ENCODE assay signal across 36 mouse cellular contexts in the genomic region with DNA sequence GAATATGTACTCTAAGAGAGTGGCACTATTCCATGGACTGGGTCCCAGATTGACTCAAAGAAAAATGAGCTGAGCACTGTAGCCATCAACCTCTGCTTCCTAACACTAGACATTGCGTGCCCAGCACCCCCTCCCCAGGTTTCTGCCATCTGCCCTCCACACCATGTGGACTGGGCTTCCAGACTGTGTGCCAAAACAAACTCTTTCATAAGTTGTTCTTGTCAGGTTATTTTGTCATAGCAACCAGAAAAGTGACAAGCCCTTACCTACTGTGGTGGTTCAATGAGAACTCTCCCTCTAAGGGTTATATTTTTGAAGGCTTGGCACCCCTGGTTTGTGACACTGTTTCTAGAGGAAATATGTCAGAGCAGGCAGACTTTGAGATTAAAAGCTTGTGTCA.
"Had no signal": no experiment of that assay in that cellular context is flagged by ENCODE, and none has a peak within 500 bp of the region (broad histone marks: within the 10 kb centered on the region; RNA-seq: fewer than 3 reads in every experiment).

No protein-coding gene starts in this region.

- H3K36me3 ChIP-seq: heart, embryonic 10.5 days; heart, embryonic 12.5 days; heart, embryonic 13.5 days; heart, embryonic 15.5 days; hindbrain, embryonic 10.5 days; hindbrain, embryonic 12.5 days; hindbrain, embryonic 13.5 days; hindbrain, embryonic 15.5 days; intestine, embryonic 15.5 days; kidney, embryonic 15.5 days had no signal

- H3K4me1 ChIP-seq: heart, embryonic 10.5 days; heart, embryonic 12.5 days; hindbrain, embryonic 10.5 days; hindbrain, embryonic 12.5 days; hindbrain, embryonic 13.5 days; hindbrain, embryonic 15.5 days; intestine, embryonic 15.5 days had no signal

- DNase-seq: heart, adult 18-20 months; heart, adult 2 months; heart, postnatal 10 days; heart, postnatal 14 days; heart, postnatal 36 days; heart, postnatal 4 days; kidney, adult 11 months; kidney, adult 18-20 months; kidney, adult 2 months; kidney, adult 8-10 months; kidney, adult 9 months; kidney, postnatal 10 days; kidney, postnatal 14 days; kidney, postnatal 25 days; kidney, postnatal 36 days; kidney, postnatal 4 days; layer of hippocampus, adult 9-11 months had no signal

- ATAC-seq: hindbrain, embryonic 16.5 days; hindbrain, postnatal 0 days; inflammation-experienced regulatory T-cells, adult 6 months; intestine, embryonic 15.5 days; intestine, embryonic 16.5 days; intestine, postnatal 0 days had no signal

- H3K4me3 ChIP-seq: heart, adult 2 months; heart, embryonic 10.5 days; heart, embryonic 12.5 days; heart, embryonic 13.5 days; heart, embryonic 15.5 days; hindbrain, embryonic 10.5 days; hindbrain, embryonic 12.5 days; hindbrain, embryonic 13.5 days; hindbrain, embryonic 15.5 days; intestine, embryonic 15.5 days; kidney, embryonic 15.5 days; layer of hippocampus, adult 2 months had no signal

- H3K27ac ChIP-seq: heart, adult 2 months; heart, embryonic 10.5 days; hindbrain, embryonic 10.5 days; hindbrain, embryonic 12.5 days; hindbrain, embryonic 13.5 days; hindbrain, embryonic 14.5 days; hindbrain, embryonic 15.5 days; hindbrain, postnatal 0 days; intestine, embryonic 15.5 days; kidney, embryonic 15.5 days; kidney, postnatal 0 days; layer of hippocampus, adult 2 months had no signal

- H3K9ac ChIP-seq: heart, embryonic 12.5 days; heart, embryonic 13.5 days; heart, embryonic 15.5 days; hindbrain, embryonic 12.5 days; hindbrain, embryonic 13.5 days; hindbrain, embryonic 14.5 days; hindbrain, embryonic 15.5 days; intestine, embryonic 15.5 days; kidney, embryonic 15.5 days had no signal

- H3K9me3 ChIP-seq: heart, embryonic 10.5 days; heart, embryonic 15.5 days; hindbrain, embryonic 10.5 days; hindbrain, embryonic 12.5 days; hindbrain, embryonic 13.5 days; hindbrain, embryonic 15.5 days; intestine, embryonic 15.5 days; kidney, embryonic 15.5 days had no signal

- H3K27me3 ChIP-seq: heart, embryonic 12.5 days; heart, embryonic 13.5 days; heart, embryonic 15.5 days; hindbrain, embryonic 12.5 days; hindbrain, embryonic 13.5 days; hindbrain, embryonic 15.5 days; intestine, embryonic 15.5 days; kidney, embryonic 15.5 days had no signal

- H3K4me2 ChIP-seq: heart, embryonic 11.5 days; heart, embryonic 12.5 days; heart, embryonic 13.5 days; heart, embryonic 15.5 days; hindbrain, embryonic 12.5 days; hindbrain, embryonic 13.5 days; hindbrain, embryonic 14.5 days; hindbrain, embryonic 15.5 days; intestine, embryonic 15.5 days; kidney, embryonic 15.5 days had no signal
